Mouse (Mus musculus): ENCODE data around the gene Pten. TPM values are rescaled to one million over a fixed set of nuclear protein-coding genes. Genes with fewer than 3 reads are reported as not detected.

Pten gene
- polyA plus RNA-seq, 1 experiment: 17.7 TPM

DNA sequence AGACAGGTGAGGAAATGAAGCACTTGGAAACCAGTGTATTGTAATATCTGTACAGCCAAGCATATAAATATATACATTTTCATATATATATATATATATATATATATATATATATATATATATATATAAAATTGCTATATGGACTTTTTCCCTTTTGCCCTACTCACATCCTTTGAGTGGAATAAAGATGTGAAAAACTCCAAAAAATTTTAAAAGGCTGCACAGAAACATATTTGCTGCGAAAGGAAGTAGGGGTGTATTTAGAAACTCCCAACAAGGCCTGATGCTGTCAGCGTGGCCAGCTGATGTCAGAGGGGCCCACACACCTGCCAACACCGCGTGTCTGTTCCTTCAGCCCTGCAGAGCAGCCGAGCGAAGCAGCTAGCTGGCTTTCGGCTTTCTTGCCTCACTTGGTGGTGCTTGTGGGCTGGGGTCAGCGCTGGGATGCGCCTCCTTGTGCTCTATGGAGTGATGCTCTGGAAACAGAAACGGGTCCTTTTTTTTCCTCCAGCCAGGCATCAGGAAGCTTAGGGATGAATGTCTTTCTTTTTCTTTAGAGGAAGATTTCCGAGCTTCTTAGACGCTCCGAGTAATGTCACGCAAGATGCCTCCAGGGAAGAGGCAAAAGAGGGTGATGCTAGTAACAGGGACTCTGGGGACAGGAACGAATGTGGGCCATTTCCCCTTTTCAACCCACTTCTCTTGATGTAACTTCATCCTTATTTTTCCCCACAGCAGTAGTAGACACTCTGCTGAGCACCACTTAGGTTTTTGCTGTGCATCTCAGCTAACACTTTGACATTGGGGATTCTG is 2.9 kb upstream of the Pten start:
- H3K4me1 ChIP-seq (ENCODE audit: control insufficient read depth, insufficient read depth, insufficient read length, low read length): no peaks in the 10 kb centered on the region
- no peaks in the 10 kb centered on the region for H3K36me3 ChIP-seq (ENCODE audit: control insufficient read depth, insufficient read depth, low read length)
- no peak overlapping the region for H3K27ac ChIP-seq (ENCODE audit: insufficient read depth, low read depth, low read length)
- H3K27me3 ChIP-seq (ENCODE audit: control insufficient read depth, insufficient read depth, low read length): no peaks in the 10 kb centered on the region
- TF ChIP-seq CTCF (IDR thresholded peaks at IDR 0.05; ENCODE audit: extremely low read depth, insufficient read length, insufficient replicate concordance, low read depth, low read length) (no peak), POLR2A (IDR thresholded peaks at IDR 0.05; ENCODE audit: low read depth, low read length) (no peak)
- 76% methylated on average over 15 of the region's 15 CpGs for WGBS
- H3K4me3 ChIP-seq (ENCODE audit: low read depth, low read length): no peak overlapping the region

- Histone ChIP-seq H3K36me3 (ENCODE audit: control insufficient read depth, insufficient read depth, low read length) (no peaks in the 10 kb centered on the region), H3K4me1 (ENCODE audit: control insufficient read depth, insufficient read depth, insufficient read length, low read length) (no peaks in the 10 kb centered on the region), H3K27me3 (ENCODE audit: control insufficient read depth, insufficient read depth, low read length) (no peaks in the 10 kb centered on the region), H3K4me3 (ENCODE audit: low read depth, low read length) (peak overlapping the region; percentile 73), H3K27ac (ENCODE audit: insufficient read depth, low read depth, low read length) (peak overlapping the region; percentile 99)
- WGBS: 7% methylated on average over 12 of the region's 12 CpGs
- peak; percentile 35; the same call in 1 of the 2 replicates for TF ChIP-seq CTCF (IDR thresholded peaks at IDR 0.05; ENCODE audit: extremely low read depth, insufficient read length, insufficient replicate concordance, low read depth, low read length)
- no peak for TF ChIP-seq POLR2A (IDR thresholded peaks at IDR 0.05; ENCODE audit: low read depth, low read length)
Measured at GRCm38 (mm10) chr19:32755104-32755791, 2.0 kb upstream of the Pten start.

DNA sequence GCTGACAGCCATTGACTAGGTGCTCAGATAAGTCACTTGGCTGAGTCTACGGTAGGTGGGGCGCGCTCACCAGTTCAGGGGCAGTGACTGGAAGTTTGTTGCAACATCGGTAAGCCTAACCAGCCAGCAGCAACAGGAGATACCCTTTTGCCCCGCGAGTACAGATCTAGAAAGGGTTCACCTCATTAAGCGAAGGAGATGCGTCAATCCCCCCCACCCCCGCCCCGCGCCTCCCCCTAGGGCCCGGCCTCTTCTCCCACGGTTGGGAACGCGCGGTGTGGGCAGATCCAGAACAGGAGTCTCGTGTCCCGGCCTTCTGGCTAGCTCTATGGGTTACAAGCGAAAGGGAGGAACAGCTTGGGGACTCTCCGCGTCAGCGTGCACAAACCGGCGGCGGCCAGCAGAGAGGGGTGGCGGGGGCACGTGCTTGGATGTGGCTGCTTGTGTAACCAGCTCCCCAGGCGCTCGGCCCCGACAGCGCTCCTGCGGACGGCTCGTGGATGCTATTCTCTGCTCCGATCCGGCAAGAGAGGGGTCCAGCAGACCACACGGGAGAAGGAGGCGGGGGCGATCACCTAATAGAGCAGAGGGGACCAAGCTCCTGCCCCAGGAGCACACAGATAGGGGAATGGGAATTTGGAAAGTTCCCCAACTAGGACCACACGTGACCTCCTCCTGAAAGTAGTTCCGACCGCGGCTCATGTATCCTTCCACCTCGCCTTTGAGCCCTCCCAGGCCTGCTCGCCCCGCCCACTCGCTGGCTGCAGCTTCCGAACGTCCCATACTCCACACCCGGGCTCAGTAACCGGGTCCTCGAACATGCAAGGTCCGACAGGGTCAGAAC is 1.3 kb upstream of the Pten start:
- peak; percentile 94 for TF ChIP-seq POLR2A (IDR thresholded peaks at IDR 0.05; ENCODE audit: low read depth, low read length)
- no peak for TF ChIP-seq CTCF (IDR thresholded peaks at IDR 0.05; ENCODE audit: extremely low read depth, insufficient read length, insufficient replicate concordance, low read depth, low read length)
- no peaks in the 10 kb centered on the region for H3K36me3 ChIP-seq (ENCODE audit: control insufficient read depth, insufficient read depth, low read length)
- H3K27me3 ChIP-seq (ENCODE audit: control insufficient read depth, insufficient read depth, low read length): no peaks in the 10 kb centered on the region
- peak overlapping the region; percentile 73 for H3K4me3 ChIP-seq (ENCODE audit: low read depth, low read length)
- WGBS: 1% methylated on average over 53 of the region's 53 CpGs
- H3K4me1 ChIP-seq (ENCODE audit: control insufficient read depth, insufficient read depth, insufficient read length, low read length): no peaks in the 10 kb centered on the region
- peak overlapping the region; percentile 99 for H3K27ac ChIP-seq (ENCODE audit: insufficient read depth, low read depth, low read length)

DNA sequence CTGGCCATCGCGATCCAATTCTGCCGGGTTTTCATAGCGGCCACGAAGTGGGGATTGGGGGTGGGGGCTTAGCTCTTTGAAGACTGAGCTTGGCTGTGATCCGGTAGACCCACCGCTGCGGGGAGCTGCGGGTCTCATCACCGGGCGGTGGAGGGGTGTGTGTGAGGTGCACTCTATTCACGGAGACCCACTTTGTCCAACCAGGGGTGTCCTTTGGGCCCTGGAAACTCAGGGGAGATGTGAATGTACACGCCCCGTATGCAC is 729 bp upstream of the Pten start:
- WGBS: 1% methylated on average over 14 of the region's 14 CpGs
- H3K4me1 ChIP-seq (ENCODE audit: control insufficient read depth, insufficient read depth, insufficient read length, low read length): no peaks in the 10 kb centered on the region
- TF ChIP-seq CTCF (IDR thresholded peaks at IDR 0.05; ENCODE audit: extremely low read depth, insufficient read length, insufficient replicate concordance, low read depth, low read length) (no peak; the same call in 1 of the 2 replicates), POLR2A (IDR thresholded peaks at IDR 0.05; ENCODE audit: low read depth, low read length) (no peak)
- H3K36me3 ChIP-seq (ENCODE audit: control insufficient read depth, insufficient read depth, low read length): no peaks in the 10 kb centered on the region
- H3K27me3 ChIP-seq (ENCODE audit: control insufficient read depth, insufficient read depth, low read length): no peaks in the 10 kb centered on the region
- H3K4me3 ChIP-seq (ENCODE audit: low read depth, low read length): peak overlapping the region; percentile 73
- H3K27ac ChIP-seq (ENCODE audit: insufficient read depth, low read depth, low read length): peak overlapping the region; percentile 91

DNA sequence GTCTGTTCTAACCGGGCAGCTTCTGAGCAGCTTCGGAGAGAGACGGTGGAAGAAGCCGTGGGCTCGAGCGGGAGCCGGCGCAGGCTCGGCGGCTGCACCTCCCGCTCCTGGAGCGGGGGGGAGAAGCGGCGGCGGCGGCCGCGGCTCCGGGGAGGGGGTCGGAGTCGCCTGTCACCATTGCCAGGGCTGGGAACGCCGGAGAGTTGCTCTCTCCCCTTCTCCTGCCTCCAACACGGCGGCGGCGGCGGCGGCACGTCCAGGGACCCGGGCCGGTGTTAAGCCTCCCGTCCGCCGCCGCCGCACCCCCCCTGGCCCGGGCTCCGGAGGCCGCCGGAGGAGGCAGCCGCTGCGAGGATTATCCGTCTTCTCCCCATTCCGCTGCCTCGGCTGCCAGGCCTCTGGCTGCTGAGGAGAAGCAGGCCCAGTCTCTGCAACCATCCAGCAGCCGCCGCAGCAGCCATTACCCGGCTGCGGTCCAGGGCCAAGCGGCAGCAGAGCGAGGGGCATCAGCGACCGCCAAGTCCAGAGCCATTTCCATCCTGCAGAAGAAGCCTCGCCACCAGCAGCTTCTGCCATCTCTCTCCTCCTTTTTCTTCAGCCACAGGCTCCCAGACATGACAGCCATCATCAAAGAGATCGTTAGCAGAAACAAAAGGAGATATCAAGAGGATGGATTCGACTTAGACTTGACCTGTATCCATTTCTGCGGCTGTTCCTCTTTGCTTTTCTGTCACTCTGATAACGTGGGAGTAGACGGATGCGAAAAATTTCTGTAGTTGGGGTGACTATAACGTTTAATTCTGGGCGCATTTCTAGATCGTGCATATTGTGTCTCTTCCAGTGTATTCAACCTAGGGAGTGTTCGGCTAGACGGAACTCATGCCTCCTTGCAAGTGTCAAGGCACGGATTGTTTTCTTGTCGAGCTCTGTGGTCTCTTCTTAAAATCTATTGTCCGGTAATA is 815 bp downstream of the Pten start:
- under 1% methylated on average over 49 of the region's 69 CpGs for WGBS
- Histone ChIP-seq H3K4me1 (ENCODE audit: control insufficient read depth, insufficient read depth, insufficient read length, low read length) (no peaks in the 10 kb centered on the region), H3K27ac (ENCODE audit: insufficient read depth, low read depth, low read length) (peak overlapping the region; percentile 94), H3K4me3 (ENCODE audit: low read depth, low read length) (peak overlapping the region; percentile 89), H3K27me3 (ENCODE audit: control insufficient read depth, insufficient read depth, low read length) (no peaks in the 10 kb centered on the region), H3K36me3 (ENCODE audit: control insufficient read depth, insufficient read depth, low read length) (peaks cover 4% of the 10 kb centered on the region; the same call in 1 of the 2 replicates)
- no peak for TF ChIP-seq POLR2A (IDR thresholded peaks at IDR 0.05; ENCODE audit: low read depth, low read length)
- no peak for TF ChIP-seq CTCF (IDR thresholded peaks at IDR 0.05; ENCODE audit: extremely low read depth, insufficient read length, insufficient replicate concordance, low read depth, low read length)

DNA sequence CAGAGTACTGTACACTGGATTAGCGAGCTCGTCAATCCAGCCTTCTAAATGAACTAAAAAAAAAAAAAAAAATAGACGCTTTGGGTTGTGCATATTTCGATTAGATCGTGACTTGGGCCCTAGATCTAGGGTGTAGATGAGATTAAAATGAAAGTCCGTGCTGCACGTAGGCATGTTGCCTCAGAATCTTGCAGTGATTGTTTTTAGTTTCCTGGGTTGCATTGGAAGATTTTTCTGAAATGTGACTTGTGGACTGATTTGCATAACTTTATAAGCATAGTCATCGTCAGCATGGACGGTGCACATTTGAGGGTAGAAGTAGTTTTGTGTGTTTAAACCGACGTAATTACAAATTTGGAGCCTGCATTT is 1.5 kb downstream of the Pten start:
- no peaks in the 10 kb centered on the region for H3K27me3 ChIP-seq (ENCODE audit: control insufficient read depth, insufficient read depth, low read length)
- peak overlapping the region; percentile 89; the same call in 1 of the 2 replicates for H3K4me3 ChIP-seq (ENCODE audit: low read depth, low read length)
- TF ChIP-seq POLR2A (IDR thresholded peaks at IDR 0.05; ENCODE audit: low read depth, low read length): no peak
- no peak for TF ChIP-seq CTCF (IDR thresholded peaks at IDR 0.05; ENCODE audit: extremely low read depth, insufficient read length, insufficient replicate concordance, low read depth, low read length)
- H3K36me3 ChIP-seq (ENCODE audit: control insufficient read depth, insufficient read depth, low read length): peaks cover 5% of the 10 kb centered on the region; the same call in 1 of the 2 replicates
- H3K27ac ChIP-seq (ENCODE audit: insufficient read depth, low read depth, low read length): 0 out of 2 replicates have a peak overlapping the region, but pooled peaks have one; percentile 94
- no peaks in the 10 kb centered on the region for H3K4me1 ChIP-seq (ENCODE audit: control insufficient read depth, insufficient read depth, insufficient read length, low read length)
- WGBS: under 1% methylated on average over 11 of the region's 11 CpGs

Measured in small intestine, adult 2 months (tissue).